Mouse (Mus musculus) C2C12 (cell line): ENCODE measurements around the gene Defb20.

Source experiments
- CEBPB ChIP-seq: IDR thresholded peaks from one replicate; pipeline ENCODE4 v1.6.1; 2011; ENCODE audit warnings: low read depth, mild to moderate bottlenecking, control low read depth, moderate library complexity
- CTCF ChIP-seq: IDR thresholded peaks from one replicate; pipeline ENCODE4 v1.5.1; 2011; ENCODE audit not compliant: control insufficient read depth, insufficient read depth, insufficient read length
- MAX ChIP-seq: IDR thresholded peaks from one replicate; pipeline ENCODE4 v1.6.1; 2011; ENCODE audit warnings: mild to moderate bottlenecking, control low read depth
- MYOD1 ChIP-seq: IDR thresholded peaks from one replicate; pipeline ENCODE4 v1.6.1; 2011; ENCODE audit warnings: low read depth; ENCODE audit not compliant: control insufficient read depth, insufficient read length

GRCm38 (mm10) chr2:152472434-152472833 is 4.4 kb upstream of the Defb20 start:
- TF ChIP-seq CTCF (no peak), MYOD1 (no peak), CEBPB (no peak), MAX (no peak)
